Mouse (Mus musculus) erythroblast, embryonic 14.5 days (primary cell): ENCODE measurements around the gene Adgrg7.

ENCODE experiments used
- GATA1 ChIP-seq: IDR thresholded peaks from 2 replicates; pipeline ENCODE4 v1.6.1; 2012; ENCODE audit warnings: low read length, inconsistent platforms, mixed read lengths
- TAL1 ChIP-seq: IDR thresholded peaks from 3 replicates; pipeline ENCODE4 v1.6.1; 2012; ENCODE audit warnings: low read length, inconsistent platforms, mixed read lengths

DNA sequence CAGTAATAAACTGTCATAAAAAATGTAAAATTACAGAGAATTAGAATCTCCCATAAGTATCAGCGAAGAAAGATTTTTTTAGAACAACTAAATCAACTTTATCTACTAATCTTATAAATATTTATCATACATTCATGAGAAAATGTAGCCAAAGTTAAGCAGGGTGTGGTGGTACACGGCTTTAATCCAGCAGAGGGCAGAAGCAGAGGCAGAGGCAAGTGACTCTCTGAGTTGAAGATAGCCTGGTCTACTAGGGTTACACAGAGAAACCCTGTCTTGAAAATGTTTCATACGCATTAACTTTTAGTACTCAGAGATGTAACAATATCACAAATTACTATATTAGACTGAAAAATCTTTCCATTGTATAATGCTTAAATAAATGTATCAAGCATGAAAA lies 89.9 kb downstream of the Adgrg7 start:
- TF ChIP-seq TAL1 (no peak), GATA1 (no peak)
